Mouse (Mus musculus): ENCODE measurements at regions not wholly inside any gene's neighbourhood (a gene's known extent, or its start where the extent isn't known, plus 50 kb on each side); places are given as distances from the start of the nearest gene placed in this dataset.

DNA sequence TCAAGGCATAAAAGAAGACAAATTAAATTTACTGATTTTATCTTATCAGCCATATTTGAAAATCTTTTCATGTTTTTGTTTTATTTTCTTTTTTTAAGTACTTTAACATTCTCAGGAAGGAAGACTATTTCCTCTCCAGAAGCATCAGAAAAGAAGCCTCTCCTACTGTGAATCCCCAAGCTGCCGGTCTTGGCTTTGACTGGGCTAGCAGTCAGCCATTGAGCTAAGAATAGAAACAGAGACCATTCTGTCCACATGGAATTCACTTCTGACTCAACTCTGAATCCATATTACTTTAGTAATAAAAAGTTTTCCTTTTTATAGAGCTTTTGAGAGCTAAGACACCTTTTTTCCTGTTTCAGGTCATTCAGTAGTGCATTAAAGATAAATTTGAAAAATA lies 194.8 kb upstream of the Mbnl1 start:
- TF ChIP-seq SIN3A (IDR thresholded peaks at IDR 0.05; ENCODE audit: low read length): no peak
- TF ChIP-seq ZKSCAN1 (IDR thresholded peaks at IDR 0.05; ENCODE audit: borderline replicate concordance, low read depth, low read length): no peak
- no peak for TF ChIP-seq EP300 (IDR thresholded peaks at IDR 0.05; ENCODE audit: low read length)
- no peak for TF ChIP-seq CHD1 (IDR thresholded peaks at IDR 0.05; ENCODE audit: low read depth, low read length)
- TF ChIP-seq POLR2A (IDR thresholded peaks at IDR 0.05; ENCODE audit: low read depth, low read length): no peak
- no peak for TF ChIP-seq IRF4 (IDR thresholded peaks at IDR 0.05; ENCODE audit: low read depth, low read length)
- TF ChIP-seq MYC (IDR thresholded peaks at IDR 0.05; ENCODE audit: low read depth, low read length): no peak
- no peak for TF ChIP-seq CTCF (conservative IDR thresholded peaks at IDR 0.05 in 1 of 2, IDR thresholded peaks at IDR 0.05 in 1 of 2; ENCODE audit: low read depth in 2 of 2, low read length in 2 of 2)
- TF ChIP-seq HCFC1 (IDR thresholded peaks at IDR 0.05; ENCODE audit: low read depth, low read length): no peak
- TF ChIP-seq TCF12 (IDR thresholded peaks at IDR 0.05; ENCODE audit: low read depth, low read length): no peak
